Mouse (Mus musculus): ENCODE measurements around the gene Tbc1d14.

GRCm38 (mm10) chr5:36608939-36609499, 15.9 kb upstream of the Tbc1d14 start:
- TF ChIP-seq CTCF (conservative IDR thresholded peaks at IDR 0.05; ENCODE audit: insufficient read depth, insufficient read length, low read depth, low read length) (no peak), POLR2A (IDR thresholded peaks at IDR 0.05; ENCODE audit: low read depth, low read length) (no peak)
